Mouse (Mus musculus): ENCODE measurements around the gene Cdh19. TPM values are rescaled to one million over a fixed set of nuclear protein-coding genes. Genes with fewer than 3 reads are reported as not detected.

Gene Cdh19
- 1 to 10 TPM; 3.4 to 3.8 TPM for total RNA-seq (2021)
- long read RNA-seq, experiment 1: 0 reads
- long read RNA-seq, experiment 2, partial matches to known transcripts: 0 of 1 reads
- long read RNA-seq, experiment 2, other reads (novel, unspliced or antisense): 1 of 1 reads

- no peak for DNase-seq
These were observed at the start of gene Cdh19 for GRCm38 (mm10) chr1:110977484-110977883. TSS of gene Cdh19 (minus strand) at chr1:110977584.

GRCm38 (mm10) chr1:111020434-111021060 lies 43.2 kb upstream of the Cdh19 start:
- no peak for DNase-seq

GRCm38 (mm10) chr1:111017640-111018039 lies 40.3 kb upstream of the Cdh19 start:
- DNase-seq: no peak

GRCm38 (mm10) chr1:110989824-110990223 lies 12.4 kb upstream of the Cdh19 start:
- DNase-seq: no peak

- DNase-seq: no peak
These were observed 8.2 kb downstream of the Cdh19 start for GRCm38 (mm10) chr1:110969201-110969600.

GRCm38 (mm10) chr1:110909752-110910151 lies 67.6 kb downstream of the Cdh19 start:
- no peak for DNase-seq

GRCm38 (mm10) chr1:110909218-110909617 lies 68.2 kb downstream of the Cdh19 start:
- DNase-seq: no peak

- DNase-seq: no peak
These were observed 73.1 kb downstream of the Cdh19 start for GRCm38 (mm10) chr1:110904266-110904665.

All from adrenal gland, postnatal 10 days (tissue).